Mouse (Mus musculus) embryo, embryonic 10 days (tissue): ENCODE data around the gene Skint3.
"Not testable (repeated sequence)": the region's sequence is repeated elsewhere in the genome, so short reads cannot be mapped to it uniquely, and the experiment has no call there.

Experiments used
- DNase-seq: peaks from one replicate; pipeline ENCODE4 v3.0.0-alpha.2; 2015; ENCODE audit warnings: low spot score

Skint3 gene

DNA sequence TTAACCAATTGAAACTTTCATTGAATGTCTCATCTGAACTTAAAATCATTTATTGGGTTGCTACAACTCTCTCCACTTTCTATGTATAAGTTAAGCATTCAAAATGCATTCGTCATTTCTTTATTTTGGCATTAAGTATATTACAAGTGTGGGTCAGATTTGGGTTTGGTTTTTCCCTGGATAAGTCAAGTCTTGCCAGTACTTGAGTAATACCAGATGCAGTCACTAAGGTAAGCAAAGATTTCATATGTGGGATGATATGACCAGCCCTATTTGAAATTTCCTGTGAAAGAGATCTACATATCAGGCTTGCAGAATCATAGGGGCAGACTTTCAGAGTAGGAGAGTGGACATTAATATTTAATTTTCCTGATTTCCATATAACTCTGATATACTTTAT is at the start of gene Skint3:
TSS of gene Skint3 (plus strand) at position 301 of the 400 bp plus-strand sequence.
- DNase-seq: no peak

DNA sequence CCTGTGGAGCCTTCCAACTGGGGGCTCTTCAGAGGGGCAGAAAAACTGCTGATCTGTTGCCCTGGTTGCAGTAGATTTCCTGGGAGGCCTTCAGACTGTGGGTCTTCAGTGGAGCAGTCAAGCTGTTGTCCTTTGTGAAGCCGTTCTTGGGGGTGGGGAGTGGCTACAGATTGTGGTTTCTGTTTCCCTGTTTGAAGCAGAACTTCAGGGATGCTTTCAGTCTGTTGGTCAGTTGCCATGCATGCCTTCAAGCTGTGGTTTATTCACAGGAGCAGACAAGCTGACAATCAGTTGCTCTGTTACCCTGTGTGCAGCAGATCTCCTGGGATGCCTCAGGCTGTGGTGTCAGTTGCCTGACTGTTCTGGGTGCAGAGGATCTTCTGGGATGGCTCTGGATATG is 11.4 kb downstream of the Skint3 start:
- no peak for DNase-seq

DNA sequence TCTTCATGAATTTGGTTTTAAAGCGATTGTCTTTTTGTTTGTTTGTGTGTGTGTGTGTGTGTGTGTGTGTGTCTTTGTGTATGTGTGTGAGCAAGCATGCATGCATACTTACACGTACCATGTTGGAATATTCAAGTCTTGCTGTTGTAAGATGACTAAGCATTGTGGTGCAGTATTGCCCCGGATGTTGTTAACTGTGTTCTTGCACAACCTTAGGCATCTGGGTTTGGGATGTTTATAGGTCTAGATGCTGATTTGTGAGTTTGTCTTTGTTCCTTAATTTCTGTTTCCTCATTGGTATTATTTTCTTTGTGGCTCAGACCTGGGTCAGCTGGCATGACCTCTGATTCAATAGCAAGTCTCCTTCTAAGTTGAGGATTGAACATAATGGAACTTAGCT is 11.9 kb downstream of the Skint3 start:
- no peak for DNase-seq

DNA sequence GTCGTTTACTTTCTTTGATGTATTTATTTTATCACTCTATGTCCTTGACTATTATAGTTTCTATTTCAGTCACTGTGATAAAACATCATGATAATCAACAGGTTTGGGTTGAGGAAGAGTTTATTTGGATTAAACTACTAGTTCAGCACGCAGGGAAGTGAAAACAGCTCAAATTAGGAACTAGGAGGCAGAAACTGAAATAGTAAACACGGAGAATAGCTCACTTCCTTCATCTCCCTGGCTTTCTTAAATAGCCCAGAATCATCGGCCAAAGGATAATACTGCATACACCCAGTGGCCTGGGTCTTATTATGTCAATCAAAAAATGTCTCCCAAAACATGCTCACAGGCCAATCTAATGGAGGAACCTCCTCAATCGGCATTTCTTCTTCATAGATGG is 24.0 kb downstream of the Skint3 start:
- no peak for DNase-seq

DNA sequence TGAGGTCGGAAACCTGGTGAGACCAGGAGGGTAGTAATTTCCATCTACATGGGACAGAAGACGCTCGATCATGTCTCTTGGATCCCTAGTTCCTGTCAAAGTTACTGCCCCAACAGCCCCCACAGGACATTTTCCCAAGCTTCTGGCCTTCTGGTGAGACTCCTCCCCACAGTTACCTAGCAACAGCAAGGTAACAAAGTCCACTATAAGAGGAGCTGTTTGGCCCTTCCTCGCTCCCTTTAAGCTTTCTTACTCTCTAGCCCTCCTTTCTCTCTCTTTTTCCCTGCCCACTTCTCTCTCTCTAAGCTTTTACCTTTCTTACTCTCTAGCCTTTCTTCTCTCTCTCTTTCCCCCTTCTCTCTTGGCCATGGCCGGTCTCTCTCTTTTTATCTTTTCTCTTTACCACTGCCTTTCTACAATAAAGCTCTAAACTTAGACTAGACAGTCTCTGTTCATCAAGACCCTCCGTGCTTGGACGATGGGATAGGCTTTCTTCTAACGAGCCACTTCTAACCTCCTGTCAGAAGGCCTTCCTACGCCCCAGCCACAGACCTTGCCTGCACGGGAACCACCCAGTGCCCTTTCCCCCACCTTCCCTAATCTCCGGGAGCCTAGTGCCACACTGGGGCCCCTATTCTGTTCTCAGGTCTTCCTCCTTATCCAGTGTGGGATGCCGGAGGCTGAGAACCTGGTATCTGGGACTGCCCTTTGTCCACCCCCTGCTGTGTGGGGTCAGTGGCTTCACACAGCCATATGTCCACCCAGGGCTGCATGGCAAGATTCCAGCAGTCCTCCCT is 55.3 kb downstream of the Skint3 start:
- DNase-seq: no peak

DNA sequence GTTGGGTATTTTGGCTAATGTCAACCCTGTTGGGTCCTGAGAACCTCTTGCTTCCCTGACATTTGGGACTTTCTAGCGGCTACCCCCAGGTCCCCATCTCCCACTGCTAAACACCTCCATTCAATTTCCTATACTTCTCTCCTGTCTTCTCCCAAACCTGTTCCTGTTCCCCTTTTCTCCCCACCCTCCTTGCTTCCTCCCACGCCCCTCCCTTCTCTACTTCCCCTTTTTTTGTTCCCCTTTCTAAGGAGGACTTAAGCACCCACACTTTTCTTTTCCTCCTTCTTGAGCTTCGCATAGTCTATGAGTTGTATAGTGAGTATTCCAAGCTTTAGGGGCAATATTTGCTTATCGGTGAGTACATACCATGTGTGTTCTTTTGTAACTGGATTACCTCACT is 56.4 kb downstream of the Skint3 start:
- DNase-seq: no peak

DNA sequence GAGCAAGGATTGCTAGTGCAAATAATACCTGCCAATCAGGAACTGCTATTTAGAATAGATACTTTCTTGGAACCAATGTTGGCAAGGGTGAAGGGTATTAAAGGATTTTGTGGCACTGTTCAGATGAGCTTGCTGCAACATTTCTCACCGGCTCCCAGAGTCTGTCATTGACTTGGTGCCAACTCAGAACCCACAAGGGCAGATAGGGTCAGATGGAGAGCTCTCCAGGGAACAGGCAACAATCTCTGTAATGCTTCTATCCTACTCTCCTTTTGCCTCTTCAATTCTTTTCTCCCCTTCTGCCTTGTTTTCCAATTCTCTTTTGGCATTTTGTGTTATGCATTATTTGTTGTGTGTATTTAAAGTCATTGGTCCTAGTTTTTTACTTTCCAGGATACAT is 70.3 kb downstream of the Skint3 start:
- no peak for DNase-seq

DNA sequence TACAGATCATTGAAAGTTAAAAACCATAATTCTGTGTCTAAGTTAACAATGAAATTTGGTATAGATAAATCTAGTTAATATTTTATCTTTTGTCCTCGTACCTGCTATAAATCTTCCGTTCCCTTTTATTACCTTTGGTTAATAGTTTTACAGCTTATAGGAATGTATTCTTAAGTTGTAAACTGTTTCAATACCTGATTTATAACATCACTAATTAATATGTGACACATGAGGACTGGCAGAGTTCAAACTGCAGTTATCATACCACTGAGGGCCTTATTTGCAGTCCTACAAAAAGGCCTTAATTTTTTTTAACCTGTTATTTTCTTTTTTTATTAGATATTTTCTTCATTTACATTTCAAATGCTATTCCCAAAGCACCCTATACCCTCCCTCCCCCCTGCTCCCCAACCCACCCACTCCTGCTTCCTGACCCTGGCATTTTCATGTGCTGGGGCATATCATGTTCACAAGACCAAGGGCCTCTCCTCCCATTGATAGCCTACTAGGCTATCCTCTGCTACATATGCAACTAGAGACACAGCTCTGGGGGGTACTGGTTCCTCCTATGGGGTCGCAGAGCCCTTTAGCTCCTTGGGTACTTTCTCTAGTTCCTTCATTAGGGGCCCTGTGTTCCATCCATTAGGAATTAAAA is 70.9 kb downstream of the Skint3 start:
- DNase-seq: no peak

DNA sequence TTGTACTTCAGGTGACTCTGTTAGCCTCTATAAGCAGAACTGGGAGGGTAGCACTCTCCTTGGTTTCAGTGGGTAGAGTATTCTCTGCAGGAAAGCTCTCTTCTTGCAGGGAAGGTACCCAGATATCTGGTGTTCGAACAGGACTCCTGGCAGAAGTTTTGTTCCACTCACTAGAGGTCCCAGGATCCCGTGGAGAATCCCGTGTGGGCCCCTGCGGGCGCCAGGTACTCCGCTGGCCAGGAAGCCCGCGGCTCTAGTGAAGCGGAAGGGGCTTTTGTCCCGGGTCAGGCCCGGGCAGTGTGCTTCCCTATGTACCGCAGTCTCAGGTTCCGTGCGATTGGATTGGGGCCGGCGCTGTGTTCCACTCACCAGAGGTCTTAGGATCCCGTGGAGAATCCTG is 117.1 kb downstream of the Skint3 start:
- DNase-seq: not testable (repeated sequence)
